Mouse (Mus musculus) frontal cortex, postnatal 36 days (tissue): ENCODE measurements around the gene Dgke.
"Not testable (repeated sequence)": the region's sequence is repeated elsewhere in the genome, so short reads cannot be mapped to it uniquely, and the experiment has no call there.

Experiments used
- DNase-seq, 2 experiments: peaks; one replicate each; pipeline ENCODE4 v3.0.0; 2022; ENCODE audit warnings: low spot score in 2 of 2

The Dgke gene

DNA sequence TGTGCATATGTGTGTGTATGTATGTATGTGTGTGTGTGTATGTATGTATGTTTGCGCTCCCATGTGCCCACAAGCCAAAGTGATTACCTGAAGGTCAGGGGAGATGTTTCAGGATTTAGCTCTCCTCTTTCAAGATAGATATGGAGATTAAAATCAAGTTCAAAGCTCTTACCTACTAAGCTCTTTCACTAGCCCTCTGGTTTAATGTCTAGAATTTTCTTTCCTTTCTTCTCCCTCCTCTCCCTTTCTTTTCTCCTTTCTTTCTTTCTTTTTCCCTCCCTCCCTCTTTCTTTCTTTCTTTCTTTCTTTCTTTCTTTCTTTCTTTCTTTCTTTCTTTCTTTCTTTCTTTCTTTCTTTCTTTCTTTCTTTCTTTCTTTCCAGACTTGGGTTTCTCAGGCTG lies at the start of gene Dgke:
Gene Dgke, minus strand, starts transcription at position 101 of the 400 bp plus-strand sequence.
- DNase-seq, result no peak

DNA sequence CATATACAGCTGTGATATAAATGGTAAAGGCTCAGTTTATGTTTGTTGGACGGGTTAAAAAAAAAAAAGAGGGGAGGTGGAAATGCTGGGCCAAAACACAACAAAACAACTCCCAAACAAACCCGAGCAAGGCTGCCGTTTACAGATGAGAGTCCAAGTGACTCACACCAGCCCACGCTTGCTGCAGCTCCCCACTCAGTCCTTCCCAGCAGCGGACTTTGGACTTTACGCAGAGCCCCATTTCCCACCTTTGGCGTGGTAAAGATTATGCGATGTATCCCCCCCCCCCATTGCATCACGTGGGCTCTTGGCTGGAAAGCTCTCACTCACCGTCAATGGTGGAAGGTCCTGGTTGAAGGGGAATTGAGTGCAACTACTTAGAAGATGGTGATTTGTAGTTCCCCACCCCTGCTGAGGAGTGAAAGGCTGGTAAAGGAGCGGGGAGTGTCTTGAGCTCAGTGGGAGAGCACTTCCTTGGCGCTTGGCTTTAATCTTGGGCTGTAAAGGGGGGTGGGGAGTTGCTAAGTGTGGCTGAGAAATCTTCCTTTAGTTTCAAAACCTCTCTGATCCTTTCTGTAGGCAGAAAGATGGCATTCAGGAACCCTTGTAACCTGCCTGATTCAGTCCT lies 40.6 kb upstream of the Dgke start:
- no peak for DNase-seq

DNA sequence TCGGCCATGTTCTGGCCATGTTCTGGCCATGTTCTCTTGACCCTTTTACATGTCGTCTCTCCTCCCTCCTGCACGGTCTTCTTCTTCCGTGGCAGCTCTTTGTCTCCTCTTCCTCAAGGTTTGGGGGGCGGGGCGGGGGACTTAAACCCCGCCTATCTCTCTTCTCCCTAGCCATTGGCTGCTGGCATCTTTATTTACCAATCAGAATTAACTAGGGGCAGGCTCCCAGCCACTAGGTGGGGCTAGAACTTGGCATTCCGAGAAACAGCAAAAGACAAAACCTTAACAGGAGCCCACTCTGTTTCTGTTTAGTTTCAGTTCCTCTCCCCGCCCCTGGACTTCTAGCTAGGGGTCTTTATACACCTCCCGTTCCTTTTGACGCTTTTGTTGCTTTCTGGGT lies 39.2 kb upstream of the Dgke start:
- no peak for DNase-seq

DNA sequence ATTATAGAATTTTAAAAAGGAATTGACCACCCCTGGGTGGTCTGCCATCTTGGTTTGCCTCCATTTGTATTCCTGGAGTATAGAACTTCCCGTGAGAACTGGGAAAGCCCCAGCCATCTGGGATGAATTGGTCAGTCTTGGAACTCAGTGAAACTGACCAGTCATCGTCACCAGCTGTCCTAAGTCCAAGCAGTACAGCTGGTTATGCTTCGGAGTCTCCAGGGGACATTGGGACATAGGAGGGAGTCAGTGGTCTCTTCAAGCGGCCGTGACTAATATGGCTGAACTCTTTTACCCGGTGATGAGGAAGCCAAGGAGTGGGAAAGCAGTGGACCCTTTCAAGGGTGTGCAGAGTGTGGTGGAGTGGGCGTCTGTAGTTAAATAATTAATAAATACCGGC lies 38.6 kb upstream of the Dgke start:
- DNase-seq, result no peak

DNA sequence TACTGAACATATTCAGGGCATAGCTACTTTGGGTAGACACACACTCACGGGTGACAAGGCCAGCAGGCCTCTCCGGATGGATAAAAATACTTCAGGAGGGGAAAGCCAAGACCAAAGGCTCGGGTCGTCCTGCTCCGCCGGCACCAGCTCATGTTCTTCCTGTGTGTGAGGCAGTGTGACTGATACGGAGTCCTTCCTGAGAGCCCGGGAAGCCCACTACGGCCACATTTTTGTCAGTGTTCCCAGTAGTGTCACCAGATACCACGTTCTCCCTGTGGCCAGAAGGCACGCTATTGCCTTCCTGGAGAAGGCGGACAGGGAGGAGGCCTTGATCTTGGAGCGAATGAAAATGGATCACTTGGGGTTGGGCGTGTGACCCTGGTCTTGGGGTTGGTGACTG lies 36.5 kb upstream of the Dgke start:
- DNase-seq, result no peak

DNA sequence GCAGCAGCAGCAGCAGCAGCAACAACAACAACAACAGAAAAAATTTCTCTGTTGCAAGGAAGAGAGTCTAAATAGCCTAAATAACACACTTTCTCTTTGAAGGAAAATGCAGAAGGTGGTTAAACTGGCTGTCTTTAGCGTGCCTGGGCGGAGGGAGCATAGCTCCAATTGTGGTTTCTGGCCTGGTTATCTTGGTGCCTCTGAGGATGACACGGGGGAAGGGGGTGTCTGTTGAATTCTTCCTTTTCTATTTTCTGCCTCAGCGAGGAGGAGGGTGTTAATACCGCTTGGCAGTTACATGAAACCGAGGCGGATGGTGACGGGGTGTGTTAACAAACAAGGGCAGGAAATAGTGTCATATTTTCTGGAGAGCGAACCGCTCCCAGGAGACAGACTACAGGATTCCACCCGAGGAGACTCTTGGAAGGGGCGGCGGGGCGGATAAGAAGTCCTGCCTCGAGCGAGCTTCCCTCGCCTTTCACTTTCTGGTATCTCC lies 34.2 kb upstream of the Dgke start:
- DNase-seq, result peak; percentile 77 to 81

DNA sequence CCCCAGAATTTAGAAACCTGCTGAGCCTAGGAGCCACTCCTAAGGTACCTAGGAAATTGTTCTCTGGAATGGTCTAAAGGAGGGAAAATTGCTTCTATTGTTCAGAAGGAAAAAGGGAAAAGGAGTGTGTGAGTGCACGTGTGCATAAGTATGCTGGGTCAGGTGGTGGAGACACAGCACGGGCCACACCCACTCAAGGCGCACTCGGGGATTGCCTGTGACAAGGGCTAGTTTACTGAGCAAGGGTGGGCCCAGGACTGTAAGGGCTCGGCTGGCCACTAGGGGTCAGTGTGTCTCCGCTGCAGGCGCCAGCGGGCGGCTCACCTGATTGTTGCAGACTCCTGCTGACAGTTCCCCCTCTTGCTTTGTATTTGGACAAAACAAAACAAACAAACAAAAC lies 33.8 kb upstream of the Dgke start:
- DNase-seq, result peak; percentile 84 to 85

DNA sequence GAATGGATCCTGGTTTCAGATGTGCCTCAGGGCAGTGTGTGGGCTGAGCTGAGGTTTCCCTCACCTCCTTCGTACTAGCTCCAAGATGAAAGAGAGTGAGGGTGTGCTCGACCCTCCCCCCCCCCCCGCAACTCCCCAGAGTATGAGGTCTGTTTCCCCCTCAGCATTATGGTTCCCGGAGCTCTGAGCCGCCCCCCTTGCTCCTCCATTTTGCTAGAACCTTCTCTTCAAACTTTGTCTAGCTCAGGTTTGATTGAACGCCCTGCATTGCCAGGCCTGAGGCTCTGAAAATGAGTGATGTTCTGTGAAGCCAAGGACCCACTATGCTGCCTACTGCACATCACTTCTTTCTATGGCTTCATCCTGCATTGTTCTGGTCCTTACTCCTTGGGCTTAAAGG lies 32.3 kb upstream of the Dgke start:
- no peak for DNase-seq

DNA sequence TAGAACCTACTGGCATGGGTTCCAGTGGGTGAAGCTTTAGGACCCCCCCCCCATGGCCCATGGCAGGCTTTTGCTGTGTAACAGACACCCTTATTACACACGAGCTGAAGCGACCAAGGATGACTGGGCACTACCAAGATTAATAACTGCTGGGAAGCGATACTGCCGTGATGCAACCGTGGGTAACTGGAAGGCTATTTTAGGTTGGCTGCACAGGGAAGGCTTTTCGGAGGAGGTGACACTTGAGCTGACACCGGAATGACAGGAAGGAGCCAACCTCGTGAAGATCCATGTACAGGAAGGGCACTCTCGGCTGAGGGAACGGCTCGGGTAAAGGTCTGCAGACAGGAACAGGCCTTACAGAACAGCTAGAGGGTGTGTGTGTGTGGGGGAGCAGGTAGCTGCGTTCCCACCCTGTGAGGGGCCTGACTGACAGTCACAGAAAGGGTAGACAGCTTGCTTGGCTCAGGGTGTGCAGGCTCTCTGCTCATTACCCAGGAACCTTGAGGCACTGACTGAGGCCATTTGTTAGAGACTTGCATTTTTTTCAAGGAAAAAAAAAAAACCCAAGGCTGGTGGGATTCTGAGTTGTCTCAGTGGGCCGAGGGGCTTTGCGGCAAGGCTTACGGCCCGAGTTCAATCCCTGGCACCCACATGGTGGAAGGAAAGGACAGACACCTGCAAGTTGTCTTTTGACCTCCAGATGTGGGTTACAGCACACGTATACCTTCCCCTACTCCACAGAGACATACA lies 31.6 kb upstream of the Dgke start:
- DNase-seq, result no peak

DNA sequence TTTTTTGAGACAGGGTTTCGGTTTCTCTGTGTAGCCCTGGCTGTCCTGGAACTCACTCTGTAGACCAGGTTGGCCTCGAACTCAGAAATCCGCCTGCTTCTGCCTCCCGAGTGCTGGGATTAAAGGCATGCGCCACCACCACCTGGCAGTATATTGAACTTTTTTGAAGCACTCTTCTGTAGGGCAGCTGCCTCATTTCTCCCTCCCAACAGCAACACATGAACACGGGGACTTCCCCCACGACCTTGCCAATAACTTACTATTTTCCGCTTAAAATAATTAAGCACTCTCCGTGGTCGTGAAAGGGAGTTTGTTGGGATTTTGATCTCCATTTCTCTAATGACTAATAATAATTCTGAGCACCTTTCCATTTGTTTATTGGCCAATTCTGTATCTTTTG lies 30.6 kb upstream of the Dgke start:
- DNase-seq, result not testable (repeated sequence)

DNA sequence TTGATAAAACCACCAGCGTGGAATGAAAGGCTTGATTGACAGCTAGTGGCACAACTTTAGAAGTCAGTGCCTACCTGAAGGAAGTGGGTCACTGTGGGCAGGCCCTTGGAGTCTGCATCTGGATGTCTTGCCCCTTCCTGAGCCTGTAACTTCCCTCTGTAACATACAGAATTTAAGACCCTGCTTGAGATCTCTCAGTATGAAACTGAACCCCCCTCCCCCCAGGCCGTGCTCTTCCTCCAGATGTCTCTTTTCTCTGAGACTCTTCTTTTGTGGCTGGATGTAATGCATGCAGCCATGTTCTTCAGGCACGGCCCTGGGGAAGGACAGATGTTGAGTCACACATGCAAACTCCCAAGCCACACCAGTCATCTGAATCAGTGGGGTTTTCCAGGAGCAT lies 28.7 kb upstream of the Dgke start:
- DNase-seq, result no peak

DNA sequence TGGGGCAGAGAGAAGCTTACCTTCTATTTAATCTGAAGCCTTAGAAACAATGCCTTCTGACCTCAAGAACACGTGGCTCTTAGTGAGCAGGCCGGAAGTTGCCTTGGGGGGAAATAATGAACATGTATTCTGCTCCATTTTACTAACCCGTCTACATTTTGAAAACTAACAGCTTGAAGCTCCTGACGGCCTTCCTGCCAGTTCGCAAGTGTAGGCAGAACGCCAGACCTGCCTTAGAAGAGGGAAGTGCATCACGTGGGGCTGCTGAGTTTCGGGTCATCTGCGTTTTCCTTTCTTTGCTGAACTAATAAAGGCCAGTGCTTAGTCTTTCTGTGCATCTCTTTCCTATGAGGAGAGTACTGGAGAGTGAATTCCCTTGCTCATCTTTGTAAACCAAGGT lies 26.1 kb upstream of the Dgke start:
- peak in 1 of 2 experiments; percentile 21 for DNase-seq

DNA sequence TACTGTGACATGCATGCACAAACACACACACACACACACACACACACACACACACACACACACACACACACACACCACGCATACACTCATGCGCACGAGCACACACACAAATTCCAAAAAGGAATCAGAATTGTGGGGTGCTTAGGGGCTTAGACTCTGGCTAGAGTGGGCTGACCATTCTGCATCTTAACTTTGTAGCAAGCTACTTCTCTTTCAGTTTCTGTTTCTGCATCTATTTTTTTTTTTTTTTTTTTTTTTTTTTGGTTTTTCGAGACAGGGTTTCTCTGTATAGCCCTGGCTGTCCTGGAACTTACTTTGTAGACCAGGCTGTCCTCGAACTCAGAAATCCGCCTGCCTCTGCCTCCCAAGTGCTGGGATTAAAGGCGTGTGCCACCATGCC lies 23.7 kb upstream of the Dgke start:
- DNase-seq, result not testable (repeated sequence)

DNA sequence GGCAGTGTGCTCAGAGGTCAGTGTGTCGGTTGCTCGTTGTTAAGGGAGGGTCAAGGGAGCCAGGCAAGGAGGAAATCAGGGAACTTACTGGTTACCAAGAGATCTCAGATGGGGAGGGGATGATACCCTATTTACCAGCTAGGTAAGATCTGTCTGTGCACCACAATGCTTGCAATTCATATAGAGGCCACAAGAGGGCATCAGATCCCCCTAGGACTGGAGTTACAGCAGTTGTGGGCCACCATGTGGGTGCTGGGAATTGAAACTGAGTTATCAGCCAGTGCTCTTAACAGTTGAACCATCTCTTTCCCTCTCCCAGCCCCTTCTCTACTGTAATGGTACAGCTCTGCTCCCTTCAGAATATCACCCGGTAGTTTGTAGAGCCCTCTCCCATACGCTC lies 22.1 kb upstream of the Dgke start:
- no peak for DNase-seq

DNA sequence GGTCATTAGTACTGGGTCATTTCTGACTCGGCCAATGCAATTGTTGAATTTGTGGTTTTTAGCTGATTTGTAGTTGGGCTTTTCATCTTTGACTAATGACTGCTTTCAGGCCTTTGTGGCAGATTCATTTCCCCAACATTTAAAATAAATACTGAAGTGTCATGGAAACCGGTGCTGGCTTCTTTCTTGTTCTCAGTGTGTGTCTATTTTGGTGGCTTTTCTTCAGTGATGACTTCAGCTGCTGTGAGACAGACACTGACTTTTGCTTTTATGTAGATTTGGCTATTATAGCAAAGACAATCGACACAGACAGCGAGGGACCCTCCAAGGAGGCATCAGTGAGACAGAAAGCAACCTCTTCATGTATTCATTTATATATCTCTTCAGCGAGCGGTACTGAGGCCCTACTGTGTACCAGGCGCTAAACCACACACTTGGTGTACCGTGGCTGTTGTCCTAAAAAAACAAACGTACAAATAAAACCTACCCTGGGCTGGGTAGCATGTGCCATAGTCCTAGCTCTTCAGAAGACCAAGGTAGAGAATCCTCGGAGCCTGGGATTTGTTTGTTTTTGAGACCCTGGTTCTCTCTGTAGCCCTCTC lies 19.7 kb upstream of the Dgke start:
- peak in 1 of 2 experiments; percentile 16 for DNase-seq

DNA sequence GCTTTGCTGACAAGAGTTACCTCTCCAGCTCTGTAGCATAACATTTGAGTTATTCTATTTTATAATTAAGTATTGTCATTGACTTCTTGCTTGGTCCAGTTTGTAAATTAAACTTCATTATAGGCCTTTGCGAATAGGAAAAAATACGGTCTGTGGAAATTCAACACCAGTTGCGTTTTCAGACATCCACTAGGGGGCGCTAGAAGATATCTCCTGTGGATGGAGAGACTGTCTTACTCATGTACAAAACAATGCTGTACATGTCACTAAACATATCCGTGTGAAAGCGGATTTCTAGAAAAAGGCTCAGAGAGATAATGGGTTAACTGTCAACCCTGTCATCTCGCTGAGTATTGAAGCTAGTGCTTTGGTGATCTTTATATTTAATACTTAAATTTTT lies 18.0 kb upstream of the Dgke start:
- DNase-seq, result peak; percentile 22 to 57

DNA sequence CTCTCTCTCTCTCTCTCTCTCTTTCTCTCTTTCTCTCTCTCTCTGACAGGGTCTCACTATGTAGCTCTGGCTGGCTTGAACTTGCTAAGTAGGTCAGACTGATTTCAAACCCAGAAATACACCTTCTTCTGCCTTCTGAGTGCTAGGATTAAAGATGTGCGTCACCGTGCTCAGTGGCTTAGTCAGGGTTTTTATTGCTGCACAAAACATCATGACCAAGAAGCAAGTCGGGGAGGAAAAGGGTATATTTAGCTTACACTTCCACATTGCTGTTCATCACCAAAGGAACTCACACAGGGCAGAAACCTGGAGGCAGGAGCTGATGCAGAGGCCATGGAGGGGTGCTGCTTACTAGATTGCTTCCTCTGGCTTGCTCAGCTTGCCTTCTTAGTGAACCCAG lies 16.0 kb upstream of the Dgke start:
- not testable (repeated sequence) for DNase-seq

DNA sequence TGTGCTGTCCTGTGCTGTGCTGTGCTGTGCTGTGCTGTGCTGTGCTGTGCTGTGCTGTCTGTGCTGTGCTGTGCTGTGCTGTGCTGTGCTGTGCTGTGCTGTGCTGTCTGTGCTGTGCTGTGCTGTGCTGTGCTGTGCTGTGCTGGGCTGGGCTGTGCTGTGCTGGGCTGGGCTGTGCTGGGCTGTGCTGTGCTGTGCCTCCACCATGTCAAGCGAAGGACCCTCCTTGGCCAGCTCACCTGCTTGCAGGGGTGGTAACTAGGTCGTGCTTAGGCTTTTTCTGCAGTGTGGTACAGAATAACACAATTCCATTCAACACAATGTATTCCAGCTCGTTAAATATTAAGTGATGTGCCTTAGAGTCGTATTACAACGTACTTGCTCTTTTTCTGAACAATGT lies 15.3 kb upstream of the Dgke start:
- not testable (repeated sequence) for DNase-seq

DNA sequence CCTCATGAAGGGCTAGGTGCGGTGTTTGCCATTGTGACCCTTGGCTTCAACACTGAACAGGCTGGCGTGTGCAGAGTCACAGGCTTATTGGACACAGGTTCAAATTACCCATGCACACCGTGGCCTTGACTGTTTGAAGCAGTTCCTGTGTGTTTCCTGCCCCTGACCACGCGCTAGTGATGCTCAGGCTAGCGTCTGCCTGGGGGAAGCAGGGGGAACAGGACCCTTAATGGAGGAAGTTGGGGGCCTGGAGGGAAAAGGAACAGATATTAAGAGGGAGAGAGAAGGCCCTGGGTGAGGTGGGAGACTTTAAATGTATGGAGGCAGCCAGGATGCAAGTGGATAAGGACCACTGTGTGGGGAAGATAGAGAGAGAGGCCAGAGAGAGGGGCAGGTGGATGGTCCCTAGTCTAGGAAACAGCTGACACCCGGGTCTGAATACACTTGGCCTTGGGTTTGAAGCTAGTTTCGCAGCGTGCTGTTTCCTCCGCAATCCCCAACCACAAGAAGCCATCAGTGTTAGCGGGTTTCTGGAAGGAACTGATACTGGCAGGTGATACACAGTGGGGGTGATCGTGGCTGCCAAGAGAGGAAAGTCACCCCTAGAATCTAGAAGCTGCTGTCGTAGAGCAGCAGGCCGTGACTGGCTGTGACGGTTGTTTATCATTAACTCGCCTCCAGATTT lies 12.5 kb upstream of the Dgke start:
- DNase-seq, result no peak

DNA sequence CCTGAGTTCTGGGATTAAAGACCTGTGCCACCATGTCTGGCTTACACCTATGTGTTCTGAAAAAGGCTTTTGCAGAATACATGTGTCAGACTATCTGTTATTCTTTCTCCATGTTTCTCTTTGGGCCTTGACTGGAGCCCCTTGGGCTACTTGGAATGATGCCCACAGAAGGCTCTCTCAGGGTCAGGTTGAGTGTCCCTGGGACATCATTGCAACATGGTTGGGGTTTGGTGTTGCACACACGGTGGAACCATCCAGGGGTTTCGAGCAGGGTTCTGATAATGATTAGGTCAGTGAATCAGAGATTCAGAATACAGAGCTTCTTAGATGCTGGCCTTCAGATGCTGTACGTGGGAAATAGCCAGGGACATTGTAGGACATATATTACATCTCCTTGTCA lies 11.7 kb upstream of the Dgke start:
- DNase-seq, result no peak

DNA sequence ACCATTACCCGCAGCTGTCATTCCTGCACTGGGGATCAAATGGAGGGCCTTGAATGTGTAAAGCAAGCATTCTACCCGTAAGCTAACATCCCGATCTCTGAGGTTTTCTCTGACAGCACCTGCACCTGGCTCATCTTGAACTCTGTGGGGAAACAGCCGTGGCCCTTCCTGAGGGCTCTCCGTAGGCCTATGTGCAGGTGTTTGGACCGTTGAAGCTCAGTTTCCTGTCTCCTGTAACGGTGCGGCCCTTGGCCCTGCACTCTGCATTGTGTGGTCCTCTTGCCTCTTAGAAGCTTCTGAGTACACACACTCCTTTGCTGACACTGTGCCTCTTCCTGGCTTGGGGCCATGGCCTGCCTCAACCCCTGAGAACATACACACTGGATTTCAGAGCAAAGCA lies 11.0 kb upstream of the Dgke start:
- DNase-seq, result no peak

DNA sequence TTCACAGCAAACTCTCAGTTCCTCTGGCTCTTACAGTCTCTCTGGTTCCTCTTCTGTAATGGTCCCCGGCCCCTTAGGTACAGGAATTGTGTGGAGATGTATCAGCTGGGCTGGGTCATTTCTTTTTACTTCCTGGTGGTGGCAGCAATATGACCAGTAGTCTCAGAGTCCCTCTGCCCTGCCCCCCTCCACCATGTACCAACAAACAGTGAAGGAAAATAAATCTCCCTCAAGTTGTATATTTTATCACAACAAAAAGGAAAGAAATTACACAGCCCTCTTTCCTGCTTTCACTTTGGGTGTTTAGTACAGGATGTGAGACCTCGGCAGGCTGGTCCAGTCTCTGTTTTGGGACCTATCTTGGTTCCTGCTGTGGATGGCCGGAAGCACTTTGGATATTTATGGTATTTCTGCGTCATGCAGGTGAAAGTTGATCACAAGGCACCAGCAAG lies 9.7 kb upstream of the Dgke start:
- no peak for DNase-seq
